Mouse (Mus musculus) C2C12 (cell line): ENCODE measurements around the gene Eif4g3.

Source experiments
- CTCF ChIP-seq: IDR thresholded peaks from one replicate; pipeline ENCODE4 v1.5.1; 2011; ENCODE audit not compliant: control insufficient read depth, insufficient read depth, insufficient read length
- MYOG ChIP-seq: IDR thresholded peaks from one replicate; pipeline ENCODE4 v1.6.1; 2011; ENCODE audit not compliant: control insufficient read depth, insufficient read length; ENCODE audit errors: extremely low read depth

GRCm38 (mm10) chr4:138104967-138105366 lies 112.1 kb downstream of the Eif4g3 start:
- TF ChIP-seq CTCF (no peak), MYOG (no peak)
